In the genomic region with DNA sequence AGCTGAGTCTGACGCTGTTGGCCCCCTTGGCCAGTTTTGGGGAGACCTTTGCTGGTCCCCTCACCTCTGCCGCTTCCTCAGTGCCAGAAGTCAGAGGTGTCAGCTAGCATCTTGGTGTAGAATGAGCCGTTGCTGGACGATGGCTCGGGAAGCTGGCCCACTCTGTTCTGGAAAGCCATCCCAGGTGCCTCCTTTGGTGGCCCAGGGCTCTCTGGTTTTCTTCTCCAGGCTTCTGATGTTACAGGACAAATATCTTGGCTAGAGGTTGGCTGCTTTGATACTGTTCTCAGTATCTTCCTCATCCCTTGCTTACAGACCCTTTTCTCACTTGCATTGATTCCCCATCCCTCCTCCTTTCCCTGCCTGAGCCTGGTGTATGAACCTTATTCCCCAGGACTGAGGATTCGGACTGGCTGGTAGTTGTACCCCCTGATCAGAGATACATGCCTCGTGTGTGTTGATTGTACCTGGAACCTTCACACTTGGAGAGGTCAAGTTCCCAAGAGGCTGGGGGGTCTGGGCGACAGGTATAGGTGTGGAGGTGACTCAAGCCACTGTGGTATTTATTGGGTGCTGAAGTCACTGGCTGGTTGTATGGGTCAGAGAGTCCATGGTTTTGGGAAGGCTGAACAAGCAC, we compare ENCODE assay signal across 8 mouse cellular contexts. TPM values are rescaled to one million over a fixed set of nuclear protein-coding genes. Genes with fewer than 3 reads are reported as not detected.
DNase-seq lines count a peak whose midpoint lies in the region; ATAC-seq and TF ChIP-seq lines count a peak whose summit lies in the region.

No protein-coding gene starts in this region.

- peaks cover 26% of the 10 kb centered on the region for H3K4me1 ChIP-seq in erythroblast, embryonic 14.5 days (ENCODE audit: control insufficient read depth)
- peaks cover 19% of the 10 kb centered on the region for H3K4me1 ChIP-seq in testis, adult 2 months (ENCODE audit: control insufficient read depth, insufficient read depth, low read length)
- H3K4me1 ChIP-seq in limb, embryonic 15.5 days, result peaks cover 35% of the 10 kb centered on the region
- H3K4me1 ChIP-seq in stomach, postnatal 0 days (replicated peaks; ENCODE audit: control insufficient read depth, insufficient read depth), result no peaks in the 10 kb centered on the region; the same call in 1 of the 2 replicates

- H3K9ac ChIP-seq in limb, embryonic 15.5 days, result peak overlapping the region; percentile 86
- peak overlapping the region; percentile 82 for H3K9ac ChIP-seq in stomach, postnatal 0 days (ENCODE audit: low read length)

- peak overlapping the region; percentile 59 for H3K4me3 ChIP-seq in erythroblast, embryonic 14.5 days (replicated peaks)
- H3K4me3 ChIP-seq in testis, adult 2 months (ENCODE audit: control insufficient read depth, low read depth, low read length), result peak overlapping the region; percentile 78
- peak overlapping the region; percentile 67 for H3K4me3 ChIP-seq in limb, embryonic 15.5 days
- peak overlapping the region; percentile 64 for H3K4me3 ChIP-seq in stomach, postnatal 0 days (ENCODE audit: low read depth, low read length)

- H3K27me3 ChIP-seq in erythroblast, embryonic 14.5 days (ENCODE audit: control insufficient read depth), result peaks cover 64% of the 10 kb centered on the region
- no peaks in the 10 kb centered on the region for H3K27me3 ChIP-seq in testis, adult 2 months (ENCODE audit: control insufficient read depth, insufficient read depth, low read length)
- H3K27me3 ChIP-seq in limb, embryonic 15.5 days, result no peaks in the 10 kb centered on the region
- no peaks in the 10 kb centered on the region for H3K27me3 ChIP-seq in stomach, postnatal 0 days (ENCODE audit: control insufficient read depth, insufficient read depth, low read length)

- no peak for DNase-seq in testis, postnatal 14 days (ENCODE audit: low spot score)
- no peak for DNase-seq in stomach, postnatal 0 days (ENCODE audit: low spot score)
- DNase-seq in adrenal gland, adult 8-10 months, result no peak
- no peak for DNase-seq in ovary, postnatal 14 days (ENCODE audit: low spot score)

- no peak for TF ChIP-seq CTCF in testis, adult 2 months (IDR thresholded peaks at IDR 0.05; ENCODE audit: control insufficient read depth, insufficient read depth, insufficient replicate concordance, low read depth, low read length)
- no peak for TF ChIP-seq CTCF in stomach, postnatal 0 days (IDR thresholded peaks at IDR 0.05; ENCODE audit: low read depth)

- ATAC-seq in erythroblast, adult 5-6 weeks (replicated peaks; ENCODE audit: low FRiP score, poor library complexity, severe bottlenecking), result no peak
- no peak for ATAC-seq in limb, embryonic 15.5 days (ENCODE audit: insufficient number of reproducible peaks, low FRiP score, low TSS enrichment, low read depth)
- ATAC-seq in stomach, postnatal 0 days (ENCODE audit: low FRiP score, low TSS enrichment), result no peak

- no peaks in the 10 kb centered on the region; the same call in 1 of the 2 replicates for H3K9me3 ChIP-seq in erythroblast, embryonic 14.5 days (ENCODE audit: control insufficient read depth, low read length)
- no peaks in the 10 kb centered on the region for H3K9me3 ChIP-seq in limb, embryonic 15.5 days
- H3K9me3 ChIP-seq in stomach, postnatal 0 days (ENCODE audit: control insufficient read depth, low read length), result no peaks in the 10 kb centered on the region

- WGBS in limb, embryonic 15.5 days, result 13% methylated on average over 8 of the region's 8 CpGs
- 26% methylated on average over 8 of the region's 8 CpGs for WGBS in stomach, postnatal 0 days

- H3K4me2 ChIP-seq in limb, embryonic 15.5 days, result peak overlapping the region; percentile 85
- H3K4me2 ChIP-seq in stomach, postnatal 0 days (replicated peaks; ENCODE audit: low read depth), result peak overlapping the region; percentile 85

- H3K36me3 ChIP-seq in erythroblast, embryonic 14.5 days (ENCODE audit: control insufficient read depth), result no peaks in the 10 kb centered on the region
- H3K36me3 ChIP-seq in testis, adult 2 months (ENCODE audit: control insufficient read depth, insufficient read depth, low read length), result no peaks in the 10 kb centered on the region
- H3K36me3 ChIP-seq in limb, embryonic 15.5 days, result no peaks in the 10 kb centered on the region
- H3K36me3 ChIP-seq in stomach, postnatal 0 days (ENCODE audit: control insufficient read depth, insufficient read depth, low read length), result no peaks in the 10 kb centered on the region

- TF ChIP-seq EP300 in stomach, postnatal 0 days (optimal IDR thresholded peaks at IDR 0.05), result no peak

- TF ChIP-seq POLR2A in testis, adult 2 months (IDR thresholded peaks at IDR 0.05; ENCODE audit: control insufficient read depth, low read depth, low read length), result no peak

- no peak overlapping the region for H3K27ac ChIP-seq in testis, adult 2 months (ENCODE audit: control insufficient read depth, insufficient read depth, low read depth, low read length)
- peak overlapping the region; percentile 91 for H3K27ac ChIP-seq in limb, embryonic 15.5 days
- peak overlapping the region; percentile 92 for H3K27ac ChIP-seq in stomach, postnatal 0 days (replicated peaks)

RNA-seq across cellular contexts. Expression of gene Epb41l1, which starts 55.5 kb away (rescaled TPM):
- 0.31 and 0.39 TPM in 2 replicates for polyA plus RNA-seq in erythroblast, embryonic 14.5 days (2012)
- total RNA-seq in erythroblast, adult 5-6 weeks (2015; ENCODE audit: low replicate concordance), result under 0.01 and 2.5 TPM in 2 replicates
- 0.34 and 0.84 TPM in 2 replicates for total RNA-seq in erythroblast, adult 5-6 weeks (2017; ENCODE audit: low replicate concordance)
- 4.0 and 6.1 TPM in 2 replicates for polyA plus RNA-seq in testis, adult 2 months (2012; rRNA removed)
- 2.6 and 3.1 TPM in 2 replicates for polyA plus RNA-seq in limb, embryonic 15.5 days (2015; fragmentation: Nextera tagmentation; extraction: Ambion mirVana)
- polyA plus RNA-seq in stomach, postnatal 0 days (2015; fragmentation: Nextera tagmentation; extraction: Ambion mirVana), result 1.7 and 1.8 TPM in 2 replicates
- 100 to 1,000 TPM in 2 of 4 experiments, 10 to 100 TPM in 2; 72.4 to 109 (median 91.3) TPM for total RNA-seq in adrenal gland, adult 8-10 months (2022)
